Mouse (Mus musculus) neural tube, embryonic 13.5 days (tissue): ENCODE data around the gene Cyp2e1. TPM values are rescaled to one million over a fixed set of nuclear protein-coding genes. Genes with fewer than 3 reads are reported as not detected.

Source experiments
- ATAC-seq: fragments of 200-750 bp; cut with Nextera tagmentation; 2 replicates; pipeline ENCODE4 v1.8.0; 2017; ENCODE audit warnings: low read depth, mild to moderate bottlenecking, moderate TSS enrichment, moderate library complexity
- H3K27ac ChIP-seq: fragments of 300-500 bp; sonication (generic); replicated peaks from 2 replicates; pipeline ENCODE4 v1.5.1; 2015; ENCODE audit warnings: moderate library complexity, mild to moderate bottlenecking, inconsistent platforms
- H3K27me3 ChIP-seq: fragments of 300-500 bp; sonication (generic); 2 replicates; pipeline ENCODE4 v1.6.1; 2015; ENCODE audit warnings: mild to moderate bottlenecking, inconsistent platforms
- H3K36me3 ChIP-seq: fragments of 300-500 bp; sonication (generic); 2 replicates; pipeline ENCODE4 v1.6.1; 2015; ENCODE audit warnings: mild to moderate bottlenecking, inconsistent platforms
- H3K4me1 ChIP-seq: fragments of 300-500 bp; sonication (generic); replicated peaks from 2 replicates; pipeline ENCODE4 v1.6.1; 2015; ENCODE audit warnings: inconsistent platforms
- H3K4me2 ChIP-seq: fragments of 300-500 bp; sonication (generic); 2 replicates; pipeline ENCODE4 v1.6.1; 2015; ENCODE audit warnings: inconsistent platforms, mild to moderate bottlenecking, moderate library complexity
- H3K4me3 ChIP-seq: fragments of 300-500 bp; sonication (generic); 2 replicates; pipeline ENCODE4 v1.5.1; 2015; ENCODE audit warnings: mild to moderate bottlenecking, inconsistent platforms
- H3K9ac ChIP-seq: fragments of 300-500 bp; sonication (generic); 2 replicates; pipeline ENCODE4 v1.6.1; 2015; ENCODE audit warnings: moderate library complexity, mild to moderate bottlenecking, inconsistent platforms
- H3K9me3 ChIP-seq: fragments of 300-500 bp; sonication (generic); 2 replicates; pipeline ENCODE4 v1.6.1; 2016; ENCODE audit warnings: inconsistent platforms
- WGBS: fragments of 180-500 bp; shearing (Covaris S2); methylation state at CpG from one replicate; pipeline ENCODE4 v1.1.7; 2015; 5-methylcytosine and 5-hydroxymethylcytosine counted together
- polyA plus RNA-seq: library from polyadenylated mRNA; unstranded; fragments of >200 nt; fragmentation: Nextera tagmentation; extraction: Ambion mirVana; gene quantifications from 2 replicates; pipeline ENCODE4 v1.2.1, GENCODE M21; 2015

Cyp2e1 gene
- polyA plus RNA-seq, 1 experiment from 2014 or later: not detected

DNA sequence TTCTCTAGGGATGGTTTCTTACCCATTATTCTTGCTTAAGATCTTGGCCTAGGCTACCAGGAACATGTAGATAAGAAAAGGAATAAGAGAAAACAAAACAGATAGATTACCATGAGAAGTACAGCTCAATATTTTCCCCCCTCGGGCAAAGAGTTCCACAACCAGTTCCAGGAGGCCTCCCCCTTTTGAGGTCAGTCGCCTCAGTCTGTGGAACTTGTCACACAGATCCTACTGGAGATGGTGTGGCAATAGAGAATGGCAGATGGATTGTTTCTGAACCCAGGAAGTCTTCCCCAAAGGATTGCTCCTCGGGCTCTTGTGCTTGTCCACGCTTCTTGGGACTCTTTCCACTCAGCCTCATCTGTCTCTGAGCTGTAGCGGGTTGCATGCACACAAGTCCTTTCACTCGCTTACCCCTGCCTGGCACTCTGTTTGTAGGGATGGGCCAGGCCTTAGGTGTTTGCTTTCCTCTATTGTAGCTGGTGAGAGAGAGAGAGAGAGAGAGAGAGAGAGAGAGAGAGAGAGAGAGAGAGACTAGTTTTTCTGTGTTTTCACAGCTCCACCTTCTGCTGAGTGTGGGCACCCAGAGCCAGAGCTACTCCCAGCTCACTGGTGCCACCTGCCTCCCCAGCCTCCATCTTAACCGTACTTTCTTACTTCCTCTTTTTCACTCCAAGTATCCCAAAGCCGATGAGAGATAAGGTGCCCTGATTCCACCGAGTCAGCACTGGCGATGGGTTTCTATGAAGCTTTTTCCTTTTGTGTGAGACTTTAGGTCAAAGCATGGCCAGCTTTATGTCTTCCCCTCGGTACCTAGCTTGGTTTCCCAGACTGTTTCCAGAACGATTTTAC, 2.6 kb downstream of the Cyp2e1 start:
- Histone ChIP-seq H3K27me3 (no peaks in the 10 kb centered on the region), H3K27ac (no peak overlapping the region), H3K4me1 (no peaks in the 10 kb centered on the region), H3K9ac (no peak overlapping the region), H3K4me2 (no peak overlapping the region), H3K9me3 (no peaks in the 10 kb centered on the region), H3K4me3 (no peak overlapping the region), H3K36me3 (no peaks in the 10 kb centered on the region)
- WGBS: 79% methylated on average over 12 of the region's 12 CpGs
- ATAC-seq: no peak

DNA sequence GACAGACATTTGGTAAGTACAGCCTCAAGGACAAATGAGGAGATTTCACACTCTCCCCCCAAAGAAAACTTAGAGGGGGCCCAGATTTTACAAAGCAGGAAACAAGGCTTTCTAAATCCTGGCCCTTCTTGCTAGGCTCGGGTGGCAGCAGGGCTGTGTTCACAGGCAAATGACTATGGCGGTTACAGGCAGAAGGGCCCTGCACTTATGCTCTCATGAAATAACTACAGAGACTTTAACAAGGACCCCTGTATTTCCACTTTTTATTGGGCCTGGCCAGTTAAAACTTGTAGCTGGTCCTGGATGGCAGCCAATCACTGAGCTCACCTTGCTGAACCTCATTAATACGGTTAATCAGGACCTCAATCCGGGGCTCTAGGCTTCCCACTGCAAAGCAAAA, 17.0 kb downstream of the Cyp2e1 start:
- H3K4me3 ChIP-seq: no peak overlapping the region
- no peaks in the 10 kb centered on the region for H3K36me3 ChIP-seq
- 87% methylated on average over 4 of the region's 4 CpGs for WGBS
- no peak overlapping the region for H3K27ac ChIP-seq
- H3K27me3 ChIP-seq: no peaks in the 10 kb centered on the region
- no peaks in the 10 kb centered on the region for H3K4me1 ChIP-seq
- H3K9me3 ChIP-seq: no peaks in the 10 kb centered on the region
- no peak overlapping the region for H3K9ac ChIP-seq
- no peak overlapping the region for H3K4me2 ChIP-seq
- no peak for ATAC-seq

DNA sequence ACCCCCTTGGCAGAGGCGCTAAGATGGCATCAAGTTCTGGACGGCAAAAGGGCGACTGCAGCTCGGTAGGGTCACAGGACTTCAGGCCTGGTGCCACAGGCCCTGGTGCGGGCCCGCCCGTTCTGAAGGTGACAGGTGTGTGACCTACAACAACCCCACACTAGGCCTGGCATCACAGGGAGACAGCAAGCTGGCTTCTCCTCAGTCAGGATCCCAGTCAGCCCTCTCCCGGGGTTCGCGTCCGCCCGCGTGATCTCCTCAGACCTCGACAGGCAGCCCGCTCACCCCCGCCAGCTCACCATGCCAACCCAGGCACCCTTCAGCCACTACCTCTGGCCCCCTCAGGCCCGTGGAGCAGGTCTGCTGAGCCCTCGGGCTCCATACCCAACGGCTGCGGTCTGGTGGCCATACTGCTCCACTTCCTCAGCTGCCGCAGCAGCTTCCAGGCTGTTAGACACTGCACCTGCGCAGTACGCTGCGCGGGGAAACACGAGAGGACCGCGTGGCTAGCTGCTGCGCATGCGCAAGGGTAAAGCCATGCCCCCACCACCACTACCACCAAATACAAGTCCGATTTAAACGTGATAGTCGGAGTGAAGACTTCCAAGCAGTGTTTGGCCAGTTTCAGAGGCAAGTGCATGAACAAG, 24.0 kb downstream of the Cyp2e1 start, which contains the start of gene Syce1:
Gene Syce1 (minus strand): TSS at position 447 of the 647 bp plus-strand sequence.
- Histone ChIP-seq H3K27ac (no peak within 1 kb of the TSS), H3K4me3 (no peak within 1 kb of the TSS), H3K4me2 (no peak within 1 kb of the TSS), H3K27me3 (no peaks in the 10 kb centered on the region), H3K9ac (no peak within 1 kb of the TSS), H3K4me1 (no peaks in the 10 kb centered on the region), H3K9me3 (no peaks in the 10 kb centered on the region), H3K36me3 (no peaks in the 10 kb centered on the region)
- ATAC-seq: no peak
- WGBS: 87% methylated on average over 33 of the region's 33 CpGs

DNA sequence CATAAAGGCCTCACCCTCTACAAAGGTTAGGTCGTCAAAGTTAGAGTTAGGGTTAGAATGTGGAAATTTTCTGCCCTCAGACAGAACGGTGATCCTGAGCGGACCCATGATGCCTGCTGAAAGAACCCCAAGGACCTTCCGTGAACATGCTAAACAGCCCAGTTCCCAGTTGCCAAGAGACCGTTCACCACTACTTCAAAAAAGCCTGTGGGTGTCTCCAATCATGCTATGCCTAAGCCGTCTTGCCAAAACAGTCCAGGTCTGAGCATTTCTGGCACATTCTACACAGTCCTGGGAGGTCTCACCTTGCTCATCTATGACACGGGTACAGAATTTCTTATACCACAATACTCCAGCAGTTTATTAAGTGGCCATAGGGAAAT, 24.5 kb downstream of the Cyp2e1 start:
- no peak overlapping the region for H3K27ac ChIP-seq
- ATAC-seq: no peak
- no peak overlapping the region for H3K4me3 ChIP-seq
- H3K36me3 ChIP-seq: no peaks in the 10 kb centered on the region
- H3K9ac ChIP-seq: no peak overlapping the region
- no peaks in the 10 kb centered on the region for H3K27me3 ChIP-seq
- H3K4me2 ChIP-seq: no peak overlapping the region
- no peaks in the 10 kb centered on the region for H3K9me3 ChIP-seq
- WGBS: 89% methylated on average over 7 of the region's 7 CpGs
- no peaks in the 10 kb centered on the region for H3K4me1 ChIP-seq

DNA sequence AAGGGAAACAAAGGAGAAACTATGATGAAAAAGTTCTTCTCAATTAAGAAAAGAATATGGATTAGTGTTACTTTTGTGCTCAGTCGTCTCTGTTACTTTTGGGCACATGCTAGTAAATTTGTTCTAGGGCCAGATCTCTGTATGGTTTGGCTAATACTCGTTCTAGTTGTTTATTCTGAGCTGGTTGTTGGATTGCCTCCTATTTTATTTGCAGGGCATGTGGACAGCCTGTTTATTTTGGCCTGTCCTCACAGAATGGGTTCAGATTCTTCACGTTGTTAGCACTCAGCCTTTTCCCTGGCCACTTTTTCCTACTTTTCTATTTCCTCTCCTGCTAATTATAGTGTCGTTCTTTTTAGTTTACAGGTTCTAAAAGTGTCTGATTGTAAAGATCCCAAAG, 30.0 kb downstream of the Cyp2e1 start:
- Histone ChIP-seq H3K4me2 (no peak overlapping the region), H3K36me3 (no peaks in the 10 kb centered on the region), H3K27ac (no peak overlapping the region), H3K4me1 (no peaks in the 10 kb centered on the region), H3K9me3 (no peaks in the 10 kb centered on the region), H3K4me3 (no peak overlapping the region), H3K27me3 (no peaks in the 10 kb centered on the region), H3K9ac (no peak overlapping the region)
- ATAC-seq: no peak
- WGBS: 72% methylated on average over 4 of the region's 4 CpGs

DNA sequence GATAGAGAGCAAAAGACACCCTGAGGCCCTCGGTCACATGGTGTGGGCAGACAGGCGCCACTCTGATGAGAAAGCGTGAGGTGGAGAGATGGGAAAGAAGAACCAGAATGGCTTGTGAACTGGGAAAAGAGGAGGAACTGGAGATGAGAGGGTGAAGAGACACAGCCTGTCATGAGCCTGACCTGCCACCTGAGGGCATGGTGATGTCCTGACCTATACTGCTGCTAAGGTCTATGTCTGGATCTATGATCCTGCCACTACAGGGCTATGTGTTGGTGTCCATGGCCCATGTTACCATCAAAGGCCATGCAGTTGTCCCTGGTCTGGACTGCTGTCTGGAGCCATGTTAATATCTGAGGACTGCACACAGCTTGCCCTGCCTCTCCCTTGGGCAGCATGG, 34.1 kb downstream of the Cyp2e1 start:
- Histone ChIP-seq H3K4me1 (no peaks in the 10 kb centered on the region), H3K27me3 (no peaks in the 10 kb centered on the region), H3K4me2 (no peak overlapping the region), H3K36me3 (no peaks in the 10 kb centered on the region), H3K9me3 (no peaks in the 10 kb centered on the region), H3K9ac (no peak overlapping the region), H3K27ac (no peak overlapping the region), H3K4me3 (no peak overlapping the region)
- ATAC-seq: no peak
- WGBS: 86% methylated on average over 3 of the region's 3 CpGs

DNA sequence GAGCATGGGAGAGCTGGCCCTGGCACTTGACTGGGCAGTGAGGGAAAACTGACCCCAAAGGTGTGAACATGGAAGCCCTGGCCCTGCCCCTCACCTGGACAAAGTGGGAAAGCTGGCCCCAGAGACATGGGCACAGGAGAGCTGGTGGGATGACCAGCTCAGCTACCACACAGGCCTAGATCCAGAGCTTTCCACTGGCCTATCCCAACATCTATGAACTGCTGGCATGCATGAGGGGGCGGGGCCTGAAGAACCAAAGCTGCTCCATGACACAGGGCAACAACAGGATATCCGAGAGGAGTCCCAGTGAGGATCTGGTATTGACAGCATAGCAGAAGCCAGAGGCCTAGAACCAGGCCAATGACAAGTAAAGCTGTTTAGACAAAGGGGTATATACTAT, 34.7 kb downstream of the Cyp2e1 start:
- H3K4me2 ChIP-seq: no peak overlapping the region
- no peaks in the 10 kb centered on the region for H3K4me1 ChIP-seq
- H3K36me3 ChIP-seq: no peaks in the 10 kb centered on the region
- no peaks in the 10 kb centered on the region for H3K9me3 ChIP-seq
- no peaks in the 10 kb centered on the region for H3K27me3 ChIP-seq
- no peak for ATAC-seq
- H3K9ac ChIP-seq: no peak overlapping the region
- no peak overlapping the region for H3K27ac ChIP-seq
- WGBS: 64% methylated on average over 2 of the region's 2 CpGs
- H3K4me3 ChIP-seq: no peak overlapping the region

DNA sequence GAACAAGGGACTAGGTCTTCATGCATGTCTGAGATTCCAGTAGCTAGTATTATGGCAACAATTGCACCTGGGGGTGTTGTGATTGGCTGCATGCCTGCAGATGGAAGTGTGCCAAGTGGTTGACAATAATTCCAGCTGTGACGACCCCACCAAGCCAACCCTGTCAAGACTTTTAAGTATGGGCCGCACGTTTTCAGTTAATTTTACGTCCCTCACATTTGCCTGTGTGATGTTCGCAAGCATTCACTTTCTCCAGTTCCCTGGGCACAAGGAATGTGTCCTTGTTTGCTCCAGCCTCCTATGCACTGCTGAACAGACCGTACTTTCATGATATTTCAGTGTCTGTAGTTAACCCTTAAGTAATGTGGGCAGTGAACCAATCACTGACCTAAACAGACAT, 39.1 kb downstream of the Cyp2e1 start:
- Histone ChIP-seq H3K4me3 (no peak overlapping the region), H3K4me1 (no peaks in the 10 kb centered on the region), H3K9ac (no peak overlapping the region), H3K9me3 (no peaks in the 10 kb centered on the region), H3K4me2 (no peak overlapping the region), H3K27me3 (no peaks in the 10 kb centered on the region), H3K36me3 (peaks cover 6% of the 10 kb centered on the region), H3K27ac (no peak overlapping the region)
- ATAC-seq: no peak
- WGBS: 61% methylated on average over 6 of the region's 6 CpGs

DNA sequence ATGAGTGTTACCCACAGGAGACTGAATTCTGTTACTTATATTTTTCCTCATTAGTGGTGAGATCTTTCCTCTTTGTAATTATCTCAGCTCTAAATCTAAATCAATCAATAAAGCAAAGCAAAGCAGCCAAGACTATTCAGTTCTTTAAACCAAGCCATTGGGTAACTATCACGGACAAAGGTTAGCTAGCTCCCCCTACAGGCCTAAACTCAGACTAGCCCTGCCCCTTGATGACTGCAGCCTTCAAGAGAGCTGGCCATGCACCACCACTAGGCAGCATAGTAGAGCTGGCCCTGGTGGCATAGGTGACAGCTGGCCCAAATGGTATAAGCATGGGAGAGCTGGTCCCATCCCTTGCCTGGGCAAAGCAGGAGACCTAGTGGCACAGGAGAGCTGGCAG, 42.2 kb downstream of the Cyp2e1 start:
- Histone ChIP-seq H3K4me2 (no peak overlapping the region), H3K4me1 (no peaks in the 10 kb centered on the region), H3K9me3 (no peaks in the 10 kb centered on the region), H3K4me3 (no peak overlapping the region), H3K27me3 (no peaks in the 10 kb centered on the region), H3K27ac (no peak overlapping the region), H3K36me3 (peaks cover 12% of the 10 kb centered on the region), H3K9ac (no peak overlapping the region)
- 22% methylated on average over 1 of the region's 1 CpGs for WGBS
- no peak for ATAC-seq

DNA sequence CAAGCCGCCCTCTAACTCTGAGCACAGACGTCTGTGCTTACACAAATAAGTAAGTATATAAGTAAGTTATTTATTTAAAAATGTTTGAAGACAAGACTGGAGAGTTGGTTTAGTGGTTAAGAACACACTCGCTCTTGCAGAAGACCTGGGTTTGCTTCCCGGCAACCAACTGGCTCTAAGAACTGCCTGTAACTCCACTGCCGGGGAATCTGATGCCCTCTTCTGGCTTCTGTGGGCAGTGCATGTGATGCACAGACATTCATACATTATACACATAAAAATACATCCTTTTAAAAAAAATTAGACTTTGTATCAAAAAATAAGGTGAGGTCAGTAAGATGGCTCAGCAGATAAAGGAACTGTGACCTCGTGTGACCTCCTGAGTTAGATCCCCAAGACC, 47.0 kb downstream of the Cyp2e1 start:
- no peak overlapping the region for H3K9ac ChIP-seq
- WGBS: 94% methylated on average over 6 of the region's 6 CpGs
- H3K9me3 ChIP-seq: no peaks in the 10 kb centered on the region
- H3K4me1 ChIP-seq: no peaks in the 10 kb centered on the region
- peaks cover 41% of the 10 kb centered on the region for H3K36me3 ChIP-seq
- ATAC-seq: no peak
- H3K4me2 ChIP-seq: no peak overlapping the region
- no peak overlapping the region for H3K4me3 ChIP-seq
- no peaks in the 10 kb centered on the region for H3K27me3 ChIP-seq
- H3K27ac ChIP-seq: no peak overlapping the region

DNA sequence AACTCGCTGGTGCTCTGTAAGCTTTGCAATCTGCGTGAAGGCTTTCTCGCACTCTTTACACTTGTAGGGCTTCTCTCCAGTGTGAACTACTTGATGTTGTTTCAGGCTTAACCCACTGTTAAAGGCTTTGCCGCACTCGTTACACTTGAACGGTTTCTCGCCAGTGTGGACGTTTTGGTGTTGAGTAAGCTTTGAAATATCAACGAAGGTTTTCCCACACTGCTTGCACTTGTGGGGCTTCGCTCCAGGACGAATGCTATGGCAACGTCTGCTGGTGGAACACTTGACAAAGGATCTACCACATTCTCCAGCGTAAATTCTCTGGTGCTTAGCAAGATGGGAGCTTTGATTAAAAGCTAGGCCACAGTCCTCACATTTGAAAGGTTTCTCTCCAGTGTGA, 48.2 kb downstream of the Cyp2e1 start:
- no peaks in the 10 kb centered on the region for H3K27me3 ChIP-seq
- no peak overlapping the region for H3K4me2 ChIP-seq
- peaks cover 41% of the 10 kb centered on the region for H3K36me3 ChIP-seq
- H3K4me1 ChIP-seq: no peaks in the 10 kb centered on the region
- WGBS: 89% methylated on average over 13 of the region's 13 CpGs
- ATAC-seq: no peak
- H3K9ac ChIP-seq: no peak overlapping the region
- H3K4me3 ChIP-seq: no peak overlapping the region
- no peak overlapping the region for H3K27ac ChIP-seq
- H3K9me3 ChIP-seq: no peaks in the 10 kb centered on the region

DNA sequence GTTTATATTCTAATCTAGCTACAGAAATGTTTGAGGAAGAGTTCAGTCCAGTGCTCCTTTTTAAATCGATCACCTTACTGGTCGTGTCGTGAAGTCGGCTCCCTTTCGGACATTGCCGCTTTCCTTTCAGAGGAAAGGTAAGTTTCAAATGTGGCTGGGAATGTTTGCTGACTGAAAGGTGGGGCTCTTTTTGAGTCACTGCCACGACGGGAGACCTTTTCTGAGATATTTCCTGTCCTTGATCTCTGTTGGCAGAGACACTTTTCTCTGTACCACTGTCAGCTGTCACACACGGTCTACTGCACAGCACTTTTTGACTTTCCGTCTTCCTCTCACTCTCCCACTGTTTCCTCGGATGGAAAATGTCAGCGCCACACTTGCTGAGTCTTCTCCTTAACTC, 49.3 kb downstream of the Cyp2e1 start:
- Histone ChIP-seq H3K9me3 (no peaks in the 10 kb centered on the region), H3K9ac (no peak overlapping the region), H3K27ac (no peak overlapping the region), H3K4me2 (no peak overlapping the region), H3K4me3 (no peak overlapping the region), H3K27me3 (no peaks in the 10 kb centered on the region), H3K36me3 (peaks cover 41% of the 10 kb centered on the region), H3K4me1 (no peaks in the 10 kb centered on the region)
- 92% methylated on average over 12 of the region's 12 CpGs for WGBS
- ATAC-seq: no peak
